Mouse (Mus musculus) ES-E14 (cell line): ENCODE data around the gene Pkn2. TPM values are rescaled to one million over a fixed set of nuclear protein-coding genes. Genes with fewer than 3 reads are reported as not detected.

Experiments used
- DNase-seq: peaks from one replicate; pipeline ENCODE4 v3.0.0-alpha.2; 2013; ENCODE audit warnings: low read depth, low spot score
- H3K27ac ChIP-seq: 2 replicates; pipeline ENCODE4 v1.5.1; 2012; ENCODE audit warnings: low read depth, mild to moderate bottlenecking, low read length, moderate library complexity, mixed read lengths; ENCODE audit not compliant: poor library complexity, insufficient read depth, severe bottlenecking
- H3K36me3 ChIP-seq: 2 replicates; pipeline ENCODE4 v1.6.1; 2012; ENCODE audit warnings: mild to moderate bottlenecking, low read length, moderate library complexity, mixed read lengths; ENCODE audit not compliant: control insufficient read depth, poor library complexity, insufficient read depth, severe bottlenecking
- H3K4me1 ChIP-seq, 2 experiments: fragments of 150-350 bp in 1 of 2; sonication (generic) in 1 of 2; 2 replicates each; pipeline ENCODE4 v1.6.1; 2012; ENCODE audit warnings: low read length in 2 of 2, mild to moderate bottlenecking in 1 of 2, mixed read lengths in 1 of 2; ENCODE audit not compliant: control insufficient read depth in 2 of 2, insufficient read depth in 2 of 2, poor library complexity in 1 of 2
- H3K4me3 ChIP-seq, 2 experiments: fragments of 150-350 bp in 1 of 2; sonication (generic) in 1 of 2; 2 replicates each; pipeline ENCODE4 v1.5.1; 2012; ENCODE audit warnings: low read length in 2 of 2, low read depth in 1 of 2, mild to moderate bottlenecking in 1 of 2, mixed read lengths in 1 of 2; ENCODE audit not compliant: insufficient read depth in 1 of 2, poor library complexity in 1 of 2, severe bottlenecking in 1 of 2
- H3K9ac ChIP-seq: 2 replicates; pipeline ENCODE4 v1.6.1; 2012; ENCODE audit warnings: low read depth, mild to moderate bottlenecking, low read length, mixed read lengths; ENCODE audit not compliant: poor library complexity, insufficient read depth, severe bottlenecking
- H3K9me3 ChIP-seq: fragments of 150-350 bp; sonication (generic); 2 replicates; pipeline ENCODE4 v1.6.1; 2012; ENCODE audit warnings: low read depth, mild to moderate bottlenecking, low read length; ENCODE audit not compliant: control insufficient read depth, insufficient read depth
- CHD2 ChIP-seq: IDR thresholded peaks from 2 replicates; pipeline ENCODE4 v1.6.1; 2014; ENCODE audit warnings: mild to moderate bottlenecking, low read depth, low read length, inconsistent platforms
- HCFC1 ChIP-seq: IDR thresholded peaks from 2 replicates; pipeline ENCODE4 v1.6.1; 2012; ENCODE audit warnings: low read length, inconsistent platforms, borderline replicate concordance; ENCODE audit not compliant: insufficient read depth
- MAFK ChIP-seq: IDR thresholded peaks from 2 replicates; pipeline ENCODE4 v1.6.1; 2014; ENCODE audit warnings: mild to moderate bottlenecking, low read depth, low read length, inconsistent platforms; ENCODE audit not compliant: insufficient read depth
- ZC3H11A ChIP-seq: IDR thresholded peaks from 2 replicates; pipeline ENCODE4 v1.6.1; 2012; ENCODE audit warnings: low read depth, mild to moderate bottlenecking, inconsistent platforms, low read length, borderline replicate concordance
- ZNF384 ChIP-seq: IDR thresholded peaks from 2 replicates; pipeline ENCODE4 v1.6.1; 2012; ENCODE audit warnings: low read depth, low read length, inconsistent platforms
- in situ Hi-C, 2 experiments: fragments of 600-800 bp; cut with MboI; formaldehyde crosslinking; loops; one replicate each; pipeline ENCODE4 v1.15.1; 2025; ENCODE audit warnings: low sequenced_read_pairs in 2 of 2, inconsistent platforms in 1 of 2; ENCODE audit not compliant: unreplicated experiment in 2 of 2
- total RNA-seq: library from RNA; depleted of rRNA; stranded (reverse); fragments of 300-350 nt; gene quantifications from 2 replicates; pipeline ENCODE4 v1.2.3, GENCODE M21; 2012

The Pkn2 gene
- total RNA-seq, 1 experiment: 119 TPM

DNA sequence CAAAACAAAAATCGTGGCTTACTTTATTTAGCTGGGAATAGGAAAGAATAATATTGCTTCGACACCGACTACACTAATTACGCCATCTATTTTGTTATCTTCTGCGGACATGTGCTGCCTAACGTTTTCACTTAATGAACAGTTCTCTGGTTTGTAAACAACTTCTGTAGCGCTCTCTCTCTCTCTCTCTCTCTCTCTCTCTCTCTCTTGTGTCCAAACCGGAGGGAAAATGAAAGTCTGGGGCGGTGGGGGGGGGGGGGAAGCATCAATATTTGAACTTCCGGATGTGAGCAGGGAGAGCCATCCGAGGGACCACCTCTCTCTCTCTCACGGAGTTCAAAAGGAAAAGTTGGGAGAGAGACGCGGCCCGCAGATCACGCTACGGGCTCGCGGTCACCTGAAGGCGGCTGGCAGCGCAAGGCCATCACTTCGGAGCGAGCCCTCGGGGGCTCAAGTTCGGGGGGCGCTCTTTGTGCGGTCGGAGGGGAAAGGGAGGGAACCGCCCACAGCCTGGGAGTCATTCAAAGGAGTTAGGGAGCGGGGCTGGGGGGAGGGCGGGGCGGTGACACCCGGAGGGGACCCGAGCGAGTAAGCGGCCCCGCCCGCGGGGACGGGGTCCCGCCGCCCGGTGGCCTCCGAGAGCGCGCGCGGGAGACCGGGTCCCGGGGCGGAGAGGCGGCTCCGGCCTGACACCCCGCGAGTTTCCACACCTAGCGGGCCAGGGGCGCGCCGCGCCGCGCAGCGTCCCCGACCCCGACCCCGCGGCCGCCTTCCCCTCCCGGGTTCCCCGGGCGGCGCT is 815 bp downstream of the Pkn2 start:
- in situ Hi-C loops: no loop called here
- H3K4me1 ChIP-seq: peaks cover 0 to 5% of the 10 kb centered on the region in 2 experiments; a peak in 1 of 4 replicates
- no peak for TF ChIP-seq ZNF384
- no peak for TF ChIP-seq CHD2
- TF ChIP-seq ZC3H11A: no peak
- TF ChIP-seq MAFK: no peak
- no peak for TF ChIP-seq HCFC1

GRCm38 (mm10) chr3:142863236-142863635 is 18.6 kb downstream of the Pkn2 start:
- Histone ChIP-seq H3K27ac (no peak overlapping the region), H3K9ac (no peak overlapping the region), H3K9me3 (no peaks in the 10 kb centered on the region; the same call in 1 of the 2 replicates), H3K36me3 (no peaks in the 10 kb centered on the region), H3K4me1 (no peaks in the 10 kb centered on the region; a peak in 1 of 4 replicates), H3K4me3 (no peak overlapping the region)
- in situ Hi-C loops: no loop called here
- TF ChIP-seq MAFK (no peak), ZC3H11A (no peak), CHD2 (no peak), HCFC1 (no peak), ZNF384 (no peak)
- no peak for DNase-seq

More for the DNA sequence above, 815 bp downstream of the Pkn2 start:
- H3K27ac ChIP-seq: peak overlapping the region; percentile 92
- H3K9ac ChIP-seq: peak overlapping the region; percentile 98
- no peaks in the 10 kb centered on the region for H3K36me3 ChIP-seq
- peak overlapping the region; percentile 97 to 99 for H3K4me3 ChIP-seq
- no peak for DNase-seq
- H3K9me3 ChIP-seq: no peaks in the 10 kb centered on the region

DNA sequence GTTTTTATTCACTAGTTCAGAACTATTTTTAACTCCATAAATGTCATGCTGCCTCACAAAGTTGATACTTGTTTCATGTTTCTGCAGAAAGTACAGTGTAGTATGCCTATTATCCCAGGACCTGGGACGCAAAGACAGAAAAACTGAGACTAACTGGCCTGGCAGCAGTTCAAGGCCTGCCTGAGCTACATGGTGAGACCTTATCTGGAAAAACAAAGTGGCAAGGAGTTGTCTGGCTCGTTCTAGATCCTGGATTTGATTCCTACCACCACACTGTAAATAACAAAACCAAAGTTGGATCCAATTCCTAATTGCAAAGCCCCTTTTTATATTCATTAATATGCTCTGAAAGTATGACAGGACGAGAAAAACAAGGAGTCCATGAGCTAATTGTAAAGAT is 25.0 kb downstream of the Pkn2 start:
- Histone ChIP-seq H3K4me3 (no peak overlapping the region), H3K27ac (no peak overlapping the region), H3K4me1 (no peaks in the 10 kb centered on the region), H3K9ac (no peak overlapping the region), H3K36me3 (no peaks in the 10 kb centered on the region), H3K9me3 (no peaks in the 10 kb centered on the region)
- no peak for DNase-seq
- TF ChIP-seq ZNF384 (no peak), ZC3H11A (no peak), MAFK (no peak), CHD2 (no peak), HCFC1 (no peak)
- in situ Hi-C loops: no loop called here

- TF ChIP-seq HCFC1: no peak
- TF ChIP-seq ZC3H11A: no peak
- no peak for TF ChIP-seq MAFK
- no peak for TF ChIP-seq CHD2
- TF ChIP-seq ZNF384: no peak
- no peaks in the 10 kb centered on the region for H3K36me3 ChIP-seq
- no peak overlapping the region for H3K27ac ChIP-seq
- no peak overlapping the region for H3K4me3 ChIP-seq
- H3K9me3 ChIP-seq: no peaks in the 10 kb centered on the region
- no peak for DNase-seq
- in situ Hi-C loops: no loop called here
- H3K9ac ChIP-seq: no peak overlapping the region
- H3K4me1 ChIP-seq: no peaks in the 10 kb centered on the region
Observed at GRCm38 (mm10) chr3:142855961-142856472, 25.8 kb downstream of the Pkn2 start.
